Mouse (Mus musculus) lung, embryonic 16.5 days (tissue): ENCODE data around the gene Gm21190. TPM values are rescaled to one million over a fixed set of nuclear protein-coding genes. Genes with fewer than 3 reads are reported as not detected.
"Not testable (repeated sequence)": the region's sequence is repeated elsewhere in the genome, so short reads cannot be mapped to it uniquely, and the experiment has no call there.

ENCODE experiments used
- ATAC-seq: fragments of 200-750 bp; cut with Nextera tagmentation; 2 replicates; pipeline ENCODE4 v1.8.0; 2017; ENCODE audit warnings: low read depth, mild to moderate bottlenecking, moderate library complexity
- H3K27ac ChIP-seq: fragments of 300-500 bp; sonication (generic); 2 replicates; pipeline ENCODE4 v1.5.1; 2014; ENCODE audit warnings: mild to moderate bottlenecking, control low read depth, low read length
- H3K27me3 ChIP-seq: fragments of 300-500 bp; sonication (generic); 2 replicates; pipeline ENCODE4 v1.6.1; 2014; ENCODE audit warnings: low read depth, low read length, mixed read lengths; ENCODE audit not compliant: control insufficient read depth, insufficient read depth
- H3K36me3 ChIP-seq: fragments of 300-500 bp; sonication (generic); 2 replicates; pipeline ENCODE4 v1.6.1; 2014; ENCODE audit warnings: low read length; ENCODE audit not compliant: control insufficient read depth, insufficient read depth
- H3K4me1 ChIP-seq: fragments of 300-500 bp; sonication (generic); replicated peaks from 2 replicates; pipeline ENCODE4 v1.6.1; 2014; ENCODE audit warnings: low read length, mixed read lengths; ENCODE audit not compliant: control insufficient read depth, insufficient read depth
- H3K4me2 ChIP-seq: fragments of 300-500 bp; sonication (generic); 2 replicates; pipeline ENCODE4 v1.6.1; 2014; ENCODE audit warnings: low read depth, low read length, control low read depth
- H3K4me3 ChIP-seq: fragments of 300-500 bp; sonication (generic); 2 replicates; pipeline ENCODE4 v1.5.1; 2014; ENCODE audit warnings: mild to moderate bottlenecking, low read length, control low read depth
- H3K9ac ChIP-seq: fragments of 300-500 bp; sonication (generic); 2 replicates; pipeline ENCODE4 v1.6.1; 2014; ENCODE audit warnings: low read length, control low read depth
- H3K9me3 ChIP-seq: fragments of 300-500 bp; sonication (generic); 2 replicates; pipeline ENCODE4 v1.6.1; 2016; ENCODE audit warnings: low read length; ENCODE audit not compliant: control insufficient read depth
- WGBS: fragments of 180-500 bp; shearing (Covaris S2); extraction: QIAGEN DNeasy Blood & Tissue Kit; methylation state at CpG from one replicate; pipeline ENCODE4 v1.1.7; 2014; 5-methylcytosine and 5-hydroxymethylcytosine counted together
- polyA plus RNA-seq: library from polyadenylated mRNA; unstranded; fragments of >200 nt; fragmentation: Nextera tagmentation; extraction: Ambion mirVana; gene quantifications from 2 replicates; pipeline ENCODE4 v1.2.1, GENCODE M21; 2015

The Gm21190 gene
- polyA plus RNA-seq, 1 experiment from 2014 or later = not detected

GRCm38 (mm10) chr5:15520418-15520817 lies 8.6 kb downstream of the Gm21190 start:
- H3K9ac ChIP-seq, H3K9me3 ChIP-seq, H3K36me3 ChIP-seq, H3K27me3 ChIP-seq, H3K27ac ChIP-seq, H3K4me1 ChIP-seq, ATAC-seq, H3K4me2 ChIP-seq, H3K4me3 ChIP-seq: not testable (repeated sequence)
- 12% methylated on average over 5 of the region's 5 CpGs for WGBS

GRCm38 (mm10) chr5:15517150-15517549 lies 11.9 kb downstream of the Gm21190 start:
- 57% methylated on average over 2 of the region's 2 CpGs for WGBS
- H3K27ac ChIP-seq, ATAC-seq, H3K4me2 ChIP-seq, H3K9ac ChIP-seq, H3K4me1 ChIP-seq, H3K4me3 ChIP-seq, H3K36me3 ChIP-seq, H3K9me3 ChIP-seq, H3K27me3 ChIP-seq: not testable (repeated sequence)

GRCm38 (mm10) chr5:15512236-15512635 lies 16.8 kb downstream of the Gm21190 start:
- 60% methylated on average over 3 of the region's 3 CpGs for WGBS
- not testable (repeated sequence) for H3K9me3 ChIP-seq, H3K4me2 ChIP-seq, H3K4me1 ChIP-seq, H3K4me3 ChIP-seq, ATAC-seq, H3K36me3 ChIP-seq, H3K9ac ChIP-seq, H3K27ac ChIP-seq, H3K27me3 ChIP-seq

- 73% methylated on average over 1 of the region's 1 CpGs for WGBS
- not testable (repeated sequence) for H3K4me1 ChIP-seq, H3K36me3 ChIP-seq, H3K27ac ChIP-seq, H3K9ac ChIP-seq, H3K27me3 ChIP-seq, H3K4me2 ChIP-seq, H3K4me3 ChIP-seq, ATAC-seq
- H3K9me3 ChIP-seq = peaks cover 11% of the 10 kb centered on the region; the same call in 1 of the 2 replicates
Observed at GRCm38 (mm10) chr5:15509911-15510310, 19.1 kb downstream of the Gm21190 start.

GRCm38 (mm10) chr5:15508460-15509451 lies 20.3 kb downstream of the Gm21190 start:
- WGBS = 56% methylated on average over 6 of the region's 6 CpGs
- H3K36me3 ChIP-seq, H3K4me3 ChIP-seq, H3K27ac ChIP-seq, H3K9ac ChIP-seq, H3K4me1 ChIP-seq, ATAC-seq, H3K4me2 ChIP-seq, H3K27me3 ChIP-seq: not testable (repeated sequence)
- H3K9me3 ChIP-seq = peaks cover 11% of the 10 kb centered on the region; the same call in 1 of the 2 replicates

- WGBS = 63% methylated on average over 6 of the region's 6 CpGs
- not testable (repeated sequence) for H3K27me3 ChIP-seq, H3K4me1 ChIP-seq, H3K4me3 ChIP-seq, H3K36me3 ChIP-seq, H3K9ac ChIP-seq, H3K4me2 ChIP-seq, H3K27ac ChIP-seq
- ATAC-seq = peak; percentile 52; the same call in 1 of the 2 replicates
- peaks cover 11% of the 10 kb centered on the region; the same call in 1 of the 2 replicates for H3K9me3 ChIP-seq
Observed at GRCm38 (mm10) chr5:15507757-15508459, 21.1 kb downstream of the Gm21190 start.

- H3K9ac ChIP-seq = no peak overlapping the region
- H3K4me2 ChIP-seq = no peak overlapping the region
- peaks cover 10% of the 10 kb centered on the region; the same call in 1 of the 2 replicates for H3K9me3 ChIP-seq
- H3K4me3 ChIP-seq = no peak overlapping the region
- H3K27ac ChIP-seq = no peak overlapping the region
- no peaks in the 10 kb centered on the region for H3K4me1 ChIP-seq
- WGBS = 62% methylated on average over 3 of the region's 3 CpGs
- H3K27me3 ChIP-seq = no peaks in the 10 kb centered on the region
- no peak for ATAC-seq
- no peaks in the 10 kb centered on the region for H3K36me3 ChIP-seq
Observed at GRCm38 (mm10) chr5:15507309-15507619, 21.8 kb downstream of the Gm21190 start.

GRCm38 (mm10) chr5:15506575-15507308 lies 22.3 kb downstream of the Gm21190 start:
- no peak overlapping the region for H3K27ac ChIP-seq
- H3K27me3 ChIP-seq = no peaks in the 10 kb centered on the region
- ATAC-seq = peak; percentile 68
- peak overlapping the region; percentile 23 for H3K4me2 ChIP-seq
- peak overlapping the region; percentile 32 for H3K4me3 ChIP-seq
- no peaks in the 10 kb centered on the region for H3K4me1 ChIP-seq
- no peaks in the 10 kb centered on the region for H3K36me3 ChIP-seq
- H3K9me3 ChIP-seq = peaks cover 7% of the 10 kb centered on the region; the same call in 1 of the 2 replicates
- WGBS = 45% methylated on average over 16 of the region's 16 CpGs
- 0 out of 2 replicates have a peak overlapping the region, but pooled peaks have one; percentile 14 for H3K9ac ChIP-seq
